Mouse (Mus musculus) cerebellum, postnatal 36 days (tissue): ENCODE data around the gene Rasgef1c.
A peak's percentile ranks its signal among the peaks of the same experiment; 100 is the strongest.

Experiments
- DNase-seq, 2 experiments: peaks; one replicate each; pipeline ENCODE4 v3.0.0; 2021 to 2022; ENCODE audit warnings: mixed read lengths in 2 of 2

Gene Rasgef1c

DNA sequence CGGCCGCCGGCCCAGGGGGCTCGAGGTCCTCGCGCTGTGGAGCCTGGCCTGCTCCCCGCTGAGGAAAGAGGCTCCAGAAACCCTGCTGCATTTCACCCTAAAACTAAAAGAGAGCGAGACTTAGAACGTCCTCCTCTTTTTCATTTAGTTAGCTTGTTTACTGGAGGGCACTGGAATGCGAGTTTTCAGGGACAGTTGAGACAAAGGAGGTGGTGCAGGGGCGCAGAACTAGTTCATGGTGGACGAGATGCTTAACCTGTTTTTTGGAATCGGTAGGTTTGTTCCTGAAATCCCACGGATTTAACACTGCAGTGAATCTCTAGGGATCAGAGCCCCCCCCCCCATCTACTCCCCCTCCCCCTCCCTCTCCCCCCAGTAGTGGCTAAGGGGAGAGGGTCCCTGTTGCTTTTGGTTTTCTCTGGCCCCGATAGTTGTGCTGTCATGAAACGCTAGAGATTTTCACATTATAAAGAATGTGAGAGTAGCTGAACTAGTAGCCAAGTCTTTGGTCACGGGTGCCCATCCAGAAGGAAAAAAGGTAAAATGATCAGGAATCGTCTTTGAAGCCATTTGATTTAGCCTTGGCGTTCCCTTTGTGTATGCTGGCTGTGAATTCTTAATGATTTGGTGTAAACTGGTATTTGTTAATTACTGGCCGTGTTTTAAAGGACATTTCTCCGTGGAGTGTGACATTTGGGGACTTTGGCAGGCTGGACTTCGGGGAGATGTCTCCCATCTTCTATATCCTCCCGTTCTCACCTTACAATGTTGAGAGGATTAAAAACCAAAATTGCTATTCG is 124.3 kb downstream of the Rasgef1c start:
- DNase-seq: no peak

GRCm38 (mm10) chr11:50026521-50027090 is 125.0 kb downstream of the Rasgef1c start:
- DNase-seq: no peak

- peak in 1 of 2 experiments; percentile 35 for DNase-seq
Measured at GRCm38 (mm10) chr11:50028416-50028815, 126.8 kb downstream of the Rasgef1c start.
